Mouse (Mus musculus) embryonic fibroblast, embryonic 13.5 days (primary cell): ENCODE measurements at regions not wholly inside any gene's neighbourhood (a gene's known extent, or its start where the extent isn't known, plus 50 kb on each side); places are given as distances from the start of the nearest gene placed in this dataset.

Experiments
- H3K27ac ChIP-seq: 2 replicates; pipeline ENCODE4 v1.5.1; 2012; ENCODE audit warnings: low read length, control low read depth, inconsistent platforms; ENCODE audit not compliant: insufficient read depth
- H3K4me1 ChIP-seq: 2 replicates; pipeline ENCODE4 v1.6.1; 2011; ENCODE audit warnings: low read length; ENCODE audit not compliant: control insufficient read depth, insufficient read depth
- H3K4me3 ChIP-seq: 2 replicates; pipeline ENCODE4 v1.5.1; 2011; ENCODE audit warnings: mild to moderate bottlenecking, control low read depth, low read length; ENCODE audit not compliant: insufficient read depth
- CTCF ChIP-seq: IDR thresholded peaks from 2 replicates; pipeline ENCODE4 v1.5.1; 2011; ENCODE audit warnings: mild to moderate bottlenecking, control low read depth, low read length, moderate library complexity, borderline replicate concordance; ENCODE audit not compliant: insufficient read depth
- POLR2A ChIP-seq: IDR thresholded peaks from 2 replicates; pipeline ENCODE4 v1.6.1; 2011; ENCODE audit warnings: low read depth, mild to moderate bottlenecking, control low read depth, low read length, moderate library complexity

DNA sequence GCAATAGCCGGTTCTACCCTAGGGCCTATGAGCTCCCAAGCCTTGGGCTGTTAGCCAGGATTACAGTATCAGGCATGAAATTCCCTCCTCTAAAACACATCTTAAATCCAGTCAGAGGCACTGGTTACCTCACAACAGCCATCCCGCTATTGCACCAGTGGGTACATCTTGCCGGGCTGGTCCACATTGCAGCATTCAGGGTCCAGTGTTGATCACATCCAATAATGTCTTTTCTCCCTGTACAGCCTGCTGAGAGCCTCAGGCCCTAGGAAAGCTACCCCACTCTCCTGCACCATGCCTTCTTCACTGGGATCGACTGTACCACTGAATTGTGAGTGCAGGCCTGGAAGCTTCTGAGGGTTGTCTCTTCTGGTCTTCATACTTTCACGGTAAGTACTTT, 86.0 kb upstream of the Zdhhc25 start:
- Histone ChIP-seq H3K4me1 (no peaks in the 10 kb centered on the region), H3K27ac (no peak overlapping the region), H3K4me3 (no peak overlapping the region)
- no peak for TF ChIP-seq CTCF
- TF ChIP-seq POLR2A: no peak

DNA sequence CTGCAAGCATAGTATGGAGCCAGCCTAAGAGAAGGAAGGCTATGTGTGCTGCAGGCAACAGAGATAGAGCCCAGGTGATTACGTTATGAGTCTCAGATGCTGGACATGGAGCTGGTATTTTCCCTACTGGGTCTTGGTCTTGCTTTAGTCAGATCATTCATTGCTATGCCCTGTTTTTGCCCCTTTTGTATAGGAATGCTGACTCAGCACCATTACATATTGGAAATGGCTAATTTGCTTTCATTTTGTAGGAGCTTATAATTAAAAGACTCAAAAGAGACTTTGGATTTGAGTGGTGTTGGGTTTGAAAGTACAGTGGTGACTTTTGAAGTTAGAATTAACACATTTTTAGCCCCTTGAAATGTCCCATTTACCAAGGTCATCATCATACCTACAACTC, 68.9 kb upstream of the Zdhhc25 start:
- H3K4me3 ChIP-seq: no peak overlapping the region
- TF ChIP-seq POLR2A (no peak), CTCF (no peak)
- no peaks in the 10 kb centered on the region for H3K4me1 ChIP-seq
- H3K27ac ChIP-seq: no peak overlapping the region

GRCm38 (mm10) chr15:88532008-88532407, 68.1 kb upstream of the Zdhhc25 start:
- TF ChIP-seq POLR2A: no peak
- no peak for TF ChIP-seq CTCF
- Histone ChIP-seq H3K4me1 (no peaks in the 10 kb centered on the region), H3K27ac (no peak overlapping the region), H3K4me3 (no peak overlapping the region)

GRCm38 (mm10) chr15:88533354-88533753, 66.7 kb upstream of the Zdhhc25 start:
- H3K4me3 ChIP-seq: no peak overlapping the region
- H3K27ac ChIP-seq: no peak overlapping the region
- H3K4me1 ChIP-seq: no peaks in the 10 kb centered on the region
- TF ChIP-seq CTCF (no peak), POLR2A (no peak)

GRCm38 (mm10) chr15:88535516-88535915, 64.6 kb upstream of the Zdhhc25 start:
- TF ChIP-seq POLR2A: no peak
- TF ChIP-seq CTCF: no peak
- no peaks in the 10 kb centered on the region for H3K4me1 ChIP-seq
- no peak overlapping the region for H3K4me3 ChIP-seq
- H3K27ac ChIP-seq: no peak overlapping the region

DNA sequence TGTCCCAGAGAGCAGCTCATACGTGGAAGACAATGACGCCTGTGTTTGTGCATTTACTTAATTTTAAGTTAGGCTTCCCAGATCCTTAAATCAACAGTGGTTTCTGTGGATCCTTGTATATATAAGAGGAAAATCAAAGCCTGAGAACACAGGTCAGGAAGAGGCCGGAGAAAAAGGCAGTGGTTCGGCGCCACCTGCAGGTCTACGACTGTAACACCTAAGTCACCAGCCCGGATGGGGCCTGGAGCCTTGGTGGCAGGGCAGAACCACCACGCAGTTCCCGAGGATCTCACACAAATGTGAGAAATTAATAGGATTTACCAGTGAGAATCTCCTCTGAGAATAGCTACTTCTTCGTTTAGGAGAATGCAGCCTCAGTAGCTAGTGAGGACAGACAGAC, 62.9 kb upstream of the Zdhhc25 start:
- Histone ChIP-seq H3K4me3 (no peak overlapping the region), H3K27ac (no peak overlapping the region), H3K4me1 (no peaks in the 10 kb centered on the region)
- TF ChIP-seq CTCF (peak; percentile 70; the same call in 1 of the 2 replicates), POLR2A (no peak)

DNA sequence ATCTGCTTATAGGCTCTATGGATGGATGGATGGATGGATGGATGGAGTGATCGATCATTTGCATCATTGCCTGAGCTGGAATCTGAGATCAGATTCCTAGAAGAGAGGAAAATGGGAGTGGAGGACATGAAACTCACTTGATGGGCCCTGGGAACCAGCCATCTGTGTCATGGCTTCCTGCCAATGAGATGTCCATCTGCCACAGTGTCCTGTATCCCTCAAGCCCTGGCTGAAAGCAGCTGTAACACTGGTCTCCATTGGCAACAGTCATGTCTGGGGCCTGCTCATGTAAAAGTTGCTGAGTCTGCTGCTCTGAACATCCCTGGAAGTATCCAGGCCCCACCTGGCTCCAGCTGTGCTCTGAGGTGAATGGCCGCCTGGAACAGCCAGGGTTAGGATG, 57.5 kb upstream of the Zdhhc25 start:
- no peaks in the 10 kb centered on the region for H3K4me1 ChIP-seq
- no peak overlapping the region for H3K4me3 ChIP-seq
- no peak overlapping the region for H3K27ac ChIP-seq
- TF ChIP-seq POLR2A: no peak
- no peak for TF ChIP-seq CTCF

DNA sequence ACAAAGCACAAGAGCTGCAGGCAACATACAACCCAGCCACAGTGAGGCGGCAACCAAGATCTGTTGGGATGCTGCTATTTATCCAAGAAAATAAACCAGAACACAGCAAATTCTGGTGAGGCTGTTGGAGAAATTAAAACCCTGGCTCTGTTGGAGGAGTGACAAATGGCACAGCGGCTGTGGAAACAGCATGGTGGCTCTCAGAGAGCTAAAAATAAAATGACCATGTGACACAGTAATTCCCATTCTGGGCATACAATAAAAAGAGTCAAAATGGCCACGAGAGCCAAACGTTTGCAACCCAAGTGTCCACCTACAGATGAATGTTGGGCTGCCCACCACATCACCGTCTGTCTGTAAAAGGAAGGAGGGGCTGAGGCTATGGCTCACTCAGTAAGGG, 55.9 kb upstream of the Zdhhc25 start:
- no peak overlapping the region for H3K27ac ChIP-seq
- no peak overlapping the region for H3K4me3 ChIP-seq
- no peaks in the 10 kb centered on the region for H3K4me1 ChIP-seq
- TF ChIP-seq CTCF (no peak), POLR2A (no peak)

GRCm38 (mm10) chr15:88548261-88548660, 51.8 kb upstream of the Zdhhc25 start:
- TF ChIP-seq POLR2A: no peak
- TF ChIP-seq CTCF: no peak
- H3K4me3 ChIP-seq: no peak overlapping the region
- no peak overlapping the region for H3K27ac ChIP-seq
- H3K4me1 ChIP-seq: no peaks in the 10 kb centered on the region
